ENCODE assay signal across 8 mouse cellular contexts in genomic region chr2:122916772-122917171, GRCm38 (mm10).
DNase-seq lines count a peak whose midpoint lies in the region.

No protein-coding gene starts in this region.

- DNase-seq in cerebellum, postnatal 10 days, result peak; percentile 47 to 55
- no peak for DNase-seq in cerebellum, adult 8-10 months
- DNase-seq in kidney, postnatal 10 days, result peak; percentile 14
- DNase-seq in kidney, postnatal 25 days, result no peak
- peak; percentile 44 for DNase-seq in embryo, embryonic 11 days
- DNase-seq in retina, postnatal 1 day, result peak; percentile 44
- no peak for DNase-seq in spleen, postnatal 36 days (ENCODE audit: low spot score in 2 of 2)
- DNase-seq in ovary, postnatal 10 days (ENCODE audit: low spot score), result no peak

Comparison
In these comparisons a context has a peak if more than half of its experiments do, and no peak if none do; other contexts are left out.
1. DNase-seq: peak in cerebellum, postnatal 10 days (2 of 2), kidney, postnatal 10 days (single experiment), embryo, embryonic 11 days (single experiment) and retina, postnatal 1 day (single experiment); none in cerebellum, adult 8-10 months (single experiment), kidney, postnatal 25 days (0 of 2), spleen, postnatal 36 days (0 of 2) and ovary, postnatal 10 days (single experiment).